16 mouse cellular contexts compared by ENCODE assay signal in the genomic region with DNA sequence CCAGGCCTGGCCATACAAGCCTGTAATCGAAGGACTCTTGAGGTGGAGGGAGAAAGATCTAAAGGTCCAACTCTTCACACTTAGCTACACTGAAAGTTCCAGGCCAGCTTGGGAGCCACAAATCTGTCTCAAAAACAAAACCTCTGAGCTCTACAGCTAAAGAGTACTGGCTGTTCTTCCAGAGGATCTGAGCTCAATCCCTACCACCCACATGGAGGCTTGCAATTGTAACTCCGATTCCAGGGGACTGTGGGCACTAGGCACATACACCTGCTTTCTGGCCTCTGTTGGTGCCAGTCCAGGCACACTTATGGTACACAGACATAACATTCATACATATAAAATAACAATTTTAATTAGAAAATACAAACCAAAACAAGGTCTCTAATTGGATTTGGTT.
"Had no signal": no experiment of that assay in that cellular context is flagged by ENCODE, and none has a peak within 500 bp of the region (broad histone marks: within the 10 kb centered on the region; RNA-seq: fewer than 3 reads in every experiment).

No protein-coding gene starts in this region.

- H3K4me1 ChIP-seq: neural tube, embryonic 12.5 days had no signal

- H3K4me3 ChIP-seq: neural tube, embryonic 12.5 days; neural tube, embryonic 13.5 days; neural tube, embryonic 15.5 days; stomach, embryonic 15.5 days had no signal

- H3K27me3 ChIP-seq: neural tube, embryonic 12.5 days; neural tube, embryonic 13.5 days; neural tube, embryonic 15.5 days; stomach, embryonic 15.5 days had no signal

- H3K27ac ChIP-seq: neural tube, embryonic 12.5 days; neural tube, embryonic 13.5 days; neural tube, embryonic 15.5 days had no signal

- DNase-seq: retina, postnatal 1 day; right cerebral cortex, adult 18-20 months; right cerebral cortex, postnatal 14 days; right cerebral cortex, postnatal 25 days; right cerebral cortex, postnatal 4 days; spleen, adult 18-20 months; thymus, adult 18-20 months; thymus, adult 2 months; thymus, postnatal 14 days; thymus, postnatal 25 days; thymus, postnatal 36 days; thymus, postnatal 4 days had no signal

- H3K36me3 ChIP-seq: neural tube, embryonic 12.5 days; neural tube, embryonic 13.5 days; neural tube, embryonic 15.5 days; stomach, embryonic 15.5 days had no signal

- H3K9me3 ChIP-seq: neural tube, embryonic 12.5 days; neural tube, embryonic 13.5 days; neural tube, embryonic 15.5 days; stomach, embryonic 15.5 days had no signal
